21 mouse cellular contexts compared by ENCODE assay signal in genomic region chr4:137902873-137903272, GRCm38 (mm10). TPM values are rescaled to one million over a fixed set of nuclear protein-coding genes. Genes with fewer than 3 reads are reported as not detected.
DNase-seq lines count a peak whose midpoint lies in the region; ATAC-seq and TF ChIP-seq lines count a peak whose summit lies in the region.
"Had no signal": no experiment of that assay in that cellular context is flagged by ENCODE, and none has a peak within 500 bp of the region (broad histone marks: within the 10 kb centered on the region; RNA-seq: fewer than 3 reads in every experiment).

No protein-coding gene starts in this region.

- no peaks in the 10 kb centered on the region for H3K36me3 ChIP-seq in forebrain, embryonic 10.5 days (replicated peaks)
- no peaks in the 10 kb centered on the region for H3K36me3 ChIP-seq in forebrain, embryonic 15.5 days
- H3K36me3 ChIP-seq in midbrain, embryonic 12.5 days, result no peaks in the 10 kb centered on the region
- H3K36me3 ChIP-seq in midbrain, embryonic 10.5 days, result no peaks in the 10 kb centered on the region
- H3K36me3 ChIP-seq in ES-Bruce4 (ENCODE audit: control insufficient read depth, insufficient read depth, low read length, poor library complexity, severe bottlenecking), result no peaks in the 10 kb centered on the region
- 0 out of 2 replicates have a peak, but pooled peaks cover 4% of the 10 kb centered on the region for H3K36me3 ChIP-seq in embryonic facial prominence, embryonic 13.5 days
- H3K36me3 ChIP-seq: embryonic facial prominence, embryonic 12.5 days; hindbrain, embryonic 13.5 days had no signal

- WGBS in forebrain, embryonic 10.5 days, result 41% methylated on average over 7 of the region's 7 CpGs
- 49% methylated on average over 7 of the region's 7 CpGs for WGBS in forebrain, embryonic 15.5 days
- WGBS in midbrain, embryonic 12.5 days, result 46% methylated on average over 7 of the region's 7 CpGs
- WGBS in midbrain, embryonic 10.5 days, result 38% methylated on average over 7 of the region's 7 CpGs
- 34% methylated on average over 7 of the region's 7 CpGs for WGBS in embryonic facial prominence, embryonic 13.5 days

- H3K4me2 ChIP-seq in forebrain, embryonic 15.5 days (replicated peaks), result no peak overlapping the region
- H3K4me2 ChIP-seq in midbrain, embryonic 12.5 days (replicated peaks), result no peak overlapping the region
- H3K4me2 ChIP-seq in embryonic facial prominence, embryonic 13.5 days, result no peak overlapping the region
- H3K4me2 ChIP-seq: embryonic facial prominence, embryonic 12.5 days; forebrain, embryonic 13.5 days; hindbrain, embryonic 13.5 days had no signal

- TF ChIP-seq EP300 in ES-Bruce4 (IDR thresholded peaks at IDR 0.05; ENCODE audit: insufficient read depth, low read depth, low read length), result peak; percentile 84

- no peak overlapping the region for H3K4me3 ChIP-seq in forebrain, embryonic 10.5 days
- H3K4me3 ChIP-seq in forebrain, embryonic 15.5 days, result no peak overlapping the region
- no peak overlapping the region for H3K4me3 ChIP-seq in midbrain, embryonic 12.5 days
- no peak overlapping the region for H3K4me3 ChIP-seq in midbrain, embryonic 10.5 days
- no peak overlapping the region for H3K4me3 ChIP-seq in ES-Bruce4 (ENCODE audit: low read depth, low read length)
- H3K4me3 ChIP-seq in embryonic facial prominence, embryonic 13.5 days, result no peak overlapping the region
- H3K4me3 ChIP-seq: embryonic facial prominence, embryonic 12.5 days; forebrain, embryonic 13.5 days; gastrocnemius, adult 2 months; heart, embryonic 10.5 days; hindbrain, embryonic 13.5 days had no signal

- H3K9ac ChIP-seq in forebrain, embryonic 15.5 days (replicated peaks), result no peak overlapping the region
- H3K9ac ChIP-seq in midbrain, embryonic 12.5 days (replicated peaks), result no peak overlapping the region
- peak overlapping the region; percentile 45 for H3K9ac ChIP-seq in ES-Bruce4 (ENCODE audit: low read depth, poor library complexity, severe bottlenecking)
- no peak overlapping the region for H3K9ac ChIP-seq in embryonic facial prominence, embryonic 13.5 days
- H3K9ac ChIP-seq: embryonic facial prominence, embryonic 12.5 days; forebrain, embryonic 13.5 days; hindbrain, embryonic 13.5 days had no signal

- ATAC-seq in forebrain, embryonic 15.5 days (replicated peaks), result no peak
- no peak for ATAC-seq in midbrain, embryonic 12.5 days (ENCODE audit: low FRiP score, low read depth)
- ATAC-seq in embryonic facial prominence, embryonic 13.5 days (ENCODE audit: insufficient number of reproducible peaks, insufficient read depth, low FRiP score, low TSS enrichment, low read depth), result no peak
- ATAC-seq: CD4-positive, CD25-positive, alpha-beta regulatory T cell, adult 4 months; forebrain, embryonic 13.5 days had no signal

- TF ChIP-seq POLR2A in ES-Bruce4 (IDR thresholded peaks at IDR 0.05; ENCODE audit: insufficient read depth, low read length), result no peak

- H3K27me3 ChIP-seq in forebrain, embryonic 10.5 days (ENCODE audit: poor library complexity, severe bottlenecking), result peaks cover 25% of the 10 kb centered on the region
- H3K27me3 ChIP-seq in forebrain, embryonic 15.5 days, result no peaks in the 10 kb centered on the region
- peaks cover 14% of the 10 kb centered on the region for H3K27me3 ChIP-seq in midbrain, embryonic 12.5 days
- H3K27me3 ChIP-seq in midbrain, embryonic 10.5 days (ENCODE audit: low read depth, poor library complexity, severe bottlenecking), result peaks cover 6% of the 10 kb centered on the region; the same call in 1 of the 2 replicates
- no peaks in the 10 kb centered on the region for H3K27me3 ChIP-seq in ES-Bruce4 (ENCODE audit: control insufficient read depth, insufficient read depth, low read length, poor library complexity, severe bottlenecking)
- H3K27me3 ChIP-seq in embryonic facial prominence, embryonic 13.5 days, result no peaks in the 10 kb centered on the region
- H3K27me3 ChIP-seq: embryonic facial prominence, embryonic 12.5 days had no signal

- DNase-seq in forebrain, embryonic 10.5 days (ENCODE audit: extremely low spot score, low spot score), result no peak
- DNase-seq in midbrain, embryonic 10.5 days (ENCODE audit: low spot score), result no peak
- DNase-seq in cerebellum, adult 18-20 months, result no peak
- DNase-seq: adrenal gland, adult 2 months; adrenal gland, postnatal 25 days; B cell, adult 2 months; cerebellum, adult 8-10 months; embryo, embryonic 11 days; gastrocnemius, adult 2 months; gastrocnemius, postnatal 25 days; heart, postnatal 10 days; heart, postnatal 4 days had no signal

- TF ChIP-seq CTCF in ES-Bruce4 (IDR thresholded peaks at IDR 0.05; ENCODE audit: low read depth, low read length), result no peak

- H3K9me3 ChIP-seq in forebrain, embryonic 10.5 days, result no peaks in the 10 kb centered on the region
- no peaks in the 10 kb centered on the region for H3K9me3 ChIP-seq in forebrain, embryonic 15.5 days
- H3K9me3 ChIP-seq in midbrain, embryonic 12.5 days, result no peaks in the 10 kb centered on the region
- H3K9me3 ChIP-seq in midbrain, embryonic 10.5 days (replicated peaks), result no peaks in the 10 kb centered on the region
- H3K9me3 ChIP-seq in ES-Bruce4 (replicated peaks; ENCODE audit: control insufficient read depth, insufficient read depth, low read length, poor library complexity, severe bottlenecking), result no peaks in the 10 kb centered on the region
- H3K9me3 ChIP-seq in embryonic facial prominence, embryonic 13.5 days, result no peaks in the 10 kb centered on the region
- H3K9me3 ChIP-seq: embryonic facial prominence, embryonic 12.5 days; forebrain, embryonic 13.5 days; heart, embryonic 10.5 days; hindbrain, embryonic 13.5 days had no signal

- H3K27ac ChIP-seq in forebrain, embryonic 10.5 days, result 0 out of 2 replicates have a peak overlapping the region, but pooled peaks have one; percentile 13
- no peak overlapping the region for H3K27ac ChIP-seq in forebrain, embryonic 15.5 days (replicated peaks)
- 0 out of 2 replicates have a peak overlapping the region, but pooled peaks have one; percentile 5 for H3K27ac ChIP-seq in midbrain, embryonic 12.5 days (replicated peaks)
- H3K27ac ChIP-seq in midbrain, embryonic 10.5 days (replicated peaks), result no peak overlapping the region
- H3K27ac ChIP-seq in ES-Bruce4 (ENCODE audit: insufficient read depth, low read length), result peak overlapping the region; percentile 65
- 0 out of 2 replicates have a peak overlapping the region, but pooled peaks have one; percentile 16 for H3K27ac ChIP-seq in embryonic facial prominence, embryonic 13.5 days
- H3K27ac ChIP-seq: embryonic facial prominence, embryonic 12.5 days; forebrain, embryonic 13.5 days; gastrocnemius, adult 2 months; heart, embryonic 10.5 days; hindbrain, embryonic 13.5 days had no signal

- H3K4me1 ChIP-seq in forebrain, embryonic 10.5 days, result peaks cover 57% of the 10 kb centered on the region
- peaks cover 14% of the 10 kb centered on the region for H3K4me1 ChIP-seq in forebrain, embryonic 15.5 days
- H3K4me1 ChIP-seq in midbrain, embryonic 12.5 days, result peaks cover 25% of the 10 kb centered on the region
- H3K4me1 ChIP-seq in midbrain, embryonic 10.5 days, result peaks cover 41% of the 10 kb centered on the region
- H3K4me1 ChIP-seq in ES-Bruce4 (ENCODE audit: control insufficient read depth, insufficient read depth, low read length), result peaks cover 16% of the 10 kb centered on the region
- H3K4me1 ChIP-seq in embryonic facial prominence, embryonic 13.5 days, result peaks cover 46% of the 10 kb centered on the region

RNA-seq across cellular contexts. Expression of gene Ece1, which starts 40.8 kb away (rescaled TPM):
- polyA plus RNA-seq in forebrain, embryonic 10.5 days (2016; fragmentation: Nextera tagmentation; extraction: Ambion mirVana), result 27.5 and 28.6 TPM in 2 replicates
- 10.1 and 11.2 TPM in 2 replicates for polyA plus RNA-seq in forebrain, embryonic 15.5 days (2015; fragmentation: Nextera tagmentation; extraction: Ambion mirVana)
- polyA plus RNA-seq in midbrain, embryonic 12.5 days (2016; fragmentation: Nextera tagmentation; extraction: Ambion mirVana), result 17.8 and 21.0 TPM in 2 replicates
- polyA plus RNA-seq in midbrain, embryonic 10.5 days (2016; fragmentation: Nextera tagmentation; extraction: Ambion mirVana), result 31.6 and 31.7 TPM in 2 replicates
- 28.3 and 35.5 TPM in 2 replicates for polyA plus RNA-seq in ES-Bruce4 (2011; ENCODE audit: insufficient read depth, insufficient read length, low read depth, missing spikeins)
- 49.9 and 65.0 TPM in 2 replicates for polyA plus RNA-seq in embryonic facial prominence, embryonic 13.5 days (2015; fragmentation: Nextera tagmentation; extraction: Ambion mirVana)

Comparison
In these comparisons a context has a peak if more than half of its experiments do, and no peak if none do; other contexts are left out.
1. H3K27ac ChIP-seq: peak in forebrain, embryonic 10.5 days (single experiment), midbrain, embryonic 12.5 days (single experiment), ES-Bruce4 (single experiment) and embryonic facial prominence, embryonic 13.5 days (single experiment); none in forebrain, embryonic 15.5 days (single experiment) and midbrain, embryonic 10.5 days (single experiment).